ENCODE assay signal across 26 mouse cellular contexts in the genomic region with DNA sequence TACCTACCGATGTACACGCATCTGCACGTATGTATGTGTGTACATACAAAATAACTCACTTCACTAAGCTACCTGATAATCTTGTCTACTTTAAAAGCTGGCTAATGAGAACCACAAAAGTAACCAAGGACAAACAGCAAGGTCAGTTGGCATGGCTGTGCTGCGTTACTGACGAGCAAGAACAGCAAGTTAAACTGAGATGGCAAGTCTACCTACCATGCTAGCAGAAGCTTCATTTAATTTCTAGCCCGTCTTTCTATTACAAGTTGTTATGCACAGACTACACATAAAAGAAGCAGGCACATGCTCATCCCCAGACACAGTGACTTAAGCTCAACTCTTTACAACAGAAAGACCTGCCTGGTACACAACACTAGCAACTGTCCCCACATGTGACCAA.
"Had no signal": no experiment of that assay in that cellular context is flagged by ENCODE, and none has a peak within 500 bp of the region (broad histone marks: within the 10 kb centered on the region; RNA-seq: fewer than 3 reads in every experiment).

No protein-coding gene starts in this region.

- ATAC-seq: liver, embryonic 12.5 days; midbrain, embryonic 16.5 days had no signal

- H3K4me3 ChIP-seq: layer of hippocampus, adult 2 months; limb, embryonic 10.5 days; limb, embryonic 13.5 days; liver, embryonic 12.5 days; liver, embryonic 15.5 days; lung, embryonic 15.5 days; midbrain, embryonic 10.5 days; midbrain, embryonic 13.5 days; myocyte; neural tube, embryonic 13.5 days had no signal

- H3K4me2 ChIP-seq: limb, embryonic 13.5 days; liver, embryonic 12.5 days; liver, embryonic 15.5 days; lung, embryonic 15.5 days; midbrain, embryonic 13.5 days; neural tube, embryonic 13.5 days had no signal

- H3K27me3 ChIP-seq: limb, embryonic 13.5 days; liver, embryonic 12.5 days; liver, embryonic 15.5 days; lung, embryonic 15.5 days; megakaryocyte, embryonic 14.5 days; midbrain, embryonic 13.5 days; neural tube, embryonic 13.5 days had no signal

- DNase-seq: kidney, postnatal 25 days; layer of hippocampus, adult 9-11 months; liver; lung, adult 18-20 months; lung, postnatal 10 days; lung, postnatal 36 days; right cerebral cortex, adult 18-20 months; right cerebral cortex, postnatal 14 days; right cerebral cortex, postnatal 4 days; thymus, adult 2 months; thymus, postnatal 14 days; thymus, postnatal 4 days had no signal

- H3K9me3 ChIP-seq: limb, embryonic 10.5 days; limb, embryonic 13.5 days; liver, embryonic 12.5 days; liver, embryonic 15.5 days; lung, embryonic 15.5 days; megakaryocyte, embryonic 14.5 days; midbrain, embryonic 10.5 days; midbrain, embryonic 13.5 days; neural tube, embryonic 13.5 days had no signal

- H3K9ac ChIP-seq: limb, embryonic 13.5 days; liver, embryonic 12.5 days; liver, embryonic 15.5 days; lung, embryonic 15.5 days; midbrain, embryonic 13.5 days; neural tube, embryonic 13.5 days had no signal

- H3K36me3 ChIP-seq: limb, embryonic 10.5 days; limb, embryonic 13.5 days; liver, embryonic 12.5 days; liver, embryonic 15.5 days; lung, embryonic 15.5 days; midbrain, embryonic 10.5 days; midbrain, embryonic 13.5 days; neural tube, embryonic 13.5 days had no signal

- H3K27ac ChIP-seq: kidney, postnatal 0 days; limb, embryonic 10.5 days; limb, embryonic 13.5 days; liver, embryonic 12.5 days; liver, embryonic 15.5 days; lung, embryonic 15.5 days; midbrain, embryonic 10.5 days; midbrain, embryonic 13.5 days; neural tube, embryonic 13.5 days; stomach, postnatal 0 days had no signal
